9 mouse cellular contexts compared by ENCODE assay signal in genomic region chr10:100016941-100017770, GRCm38 (mm10). TPM values are rescaled to one million over a fixed set of nuclear protein-coding genes. Genes with fewer than 3 reads are reported as not detected.
A peak's percentile ranks its signal among the peaks of the same experiment; 100 is the strongest.
DNase-seq lines count a peak whose midpoint lies in the region; ATAC-seq and TF ChIP-seq lines count a peak whose summit lies in the region.
"Had no signal": no experiment of that assay in that cellular context is flagged by ENCODE, and none has a peak within 500 bp of the region (broad histone marks: within the 10 kb centered on the region; RNA-seq: fewer than 3 reads in every experiment).

No protein-coding gene starts in this region.

- H3K36me3 ChIP-seq in kidney, adult 2 months (ENCODE audit: control insufficient read depth, insufficient read depth, low read length) = no peaks in the 10 kb centered on the region
- no peaks in the 10 kb centered on the region for H3K36me3 ChIP-seq in embryonic facial prominence, embryonic 15.5 days
- no peaks in the 10 kb centered on the region for H3K36me3 ChIP-seq in intestine, embryonic 15.5 days
- H3K36me3 ChIP-seq in midbrain, postnatal 0 days (ENCODE audit: insufficient read depth, low read length) = no peaks in the 10 kb centered on the region

- no peak for ATAC-seq in embryonic facial prominence, embryonic 15.5 days (ENCODE audit: insufficient number of reproducible peaks, low FRiP score, low TSS enrichment, low read depth)
- no peak for ATAC-seq in intestine, embryonic 15.5 days
- no peak for ATAC-seq in midbrain, postnatal 0 days (ENCODE audit: low FRiP score)

- H3K9ac ChIP-seq in embryonic facial prominence, embryonic 15.5 days = no peak overlapping the region
- H3K9ac ChIP-seq in intestine, embryonic 15.5 days = peak overlapping the region; percentile 18; the same call in 1 of the 2 replicates
- H3K9ac ChIP-seq in midbrain, postnatal 0 days (replicated peaks; ENCODE audit: low read length, poor library complexity, severe bottlenecking) = no peak overlapping the region

- peak overlapping the region; percentile 55 for H3K4me3 ChIP-seq in kidney, adult 2 months (ENCODE audit: insufficient read depth, low read depth, low read length)
- H3K4me3 ChIP-seq in embryonic facial prominence, embryonic 15.5 days (replicated peaks) = peak overlapping the region; percentile 76
- peak overlapping the region; percentile 85 for H3K4me3 ChIP-seq in intestine, embryonic 15.5 days (replicated peaks)
- H3K4me3 ChIP-seq in midbrain, postnatal 0 days (ENCODE audit: low read depth, low read length) = peak overlapping the region; percentile 64

- H3K27ac ChIP-seq in kidney, adult 2 months (ENCODE audit: insufficient read depth, low read depth, low read length) = peak overlapping the region; percentile 66
- H3K27ac ChIP-seq in embryonic facial prominence, embryonic 15.5 days (replicated peaks) = no peak overlapping the region
- no peak overlapping the region for H3K27ac ChIP-seq in intestine, embryonic 15.5 days
- no peak overlapping the region for H3K27ac ChIP-seq in midbrain, postnatal 0 days (ENCODE audit: low read depth, low read length)
- H3K27ac ChIP-seq: macrophage had no signal

- H3K4me1 ChIP-seq in kidney, adult 2 months (ENCODE audit: control insufficient read depth, insufficient read depth, low read length) = no peaks in the 10 kb centered on the region; the same call in 1 of the 2 replicates
- H3K4me1 ChIP-seq in embryonic facial prominence, embryonic 15.5 days = peaks cover 26% of the 10 kb centered on the region
- peaks cover 17% of the 10 kb centered on the region for H3K4me1 ChIP-seq in intestine, embryonic 15.5 days (replicated peaks)
- H3K4me1 ChIP-seq in midbrain, postnatal 0 days (ENCODE audit: insufficient read depth, low read length) = no peaks in the 10 kb centered on the region

- peak overlapping the region; percentile 94 for H3K4me2 ChIP-seq in embryonic facial prominence, embryonic 15.5 days (replicated peaks)
- peak overlapping the region; percentile 86 for H3K4me2 ChIP-seq in intestine, embryonic 15.5 days (replicated peaks)
- H3K4me2 ChIP-seq in midbrain, postnatal 0 days (ENCODE audit: low read depth, low read length, poor library complexity, severe bottlenecking) = peak overlapping the region; percentile 98

- no peak for TF ChIP-seq POLR2A in kidney, adult 2 months (IDR thresholded peaks at IDR 0.05; ENCODE audit: low read depth, low read length)

- no peaks in the 10 kb centered on the region; the same call in 1 of the 2 replicates for H3K27me3 ChIP-seq in kidney, adult 2 months (replicated peaks; ENCODE audit: control insufficient read depth, insufficient read depth, low read length)
- peaks cover 17% of the 10 kb centered on the region for H3K27me3 ChIP-seq in embryonic facial prominence, embryonic 15.5 days
- H3K27me3 ChIP-seq in intestine, embryonic 15.5 days (replicated peaks) = no peaks in the 10 kb centered on the region
- H3K27me3 ChIP-seq in midbrain, postnatal 0 days (ENCODE audit: insufficient read depth, low read length) = peaks cover 38% of the 10 kb centered on the region

- 38% methylated on average over 13 of the region's 13 CpGs for WGBS in kidney, adult 2 months
- 15% methylated on average over 13 of the region's 13 CpGs for WGBS in embryonic facial prominence, embryonic 15.5 days
- WGBS in intestine, embryonic 15.5 days = 10% methylated on average over 13 of the region's 13 CpGs
- WGBS in midbrain, postnatal 0 days = 17% methylated on average over 13 of the region's 13 CpGs

- peak; percentile 44 for DNase-seq in kidney, adult 2 months
- no peak for DNase-seq in kidney, postnatal 10 days
- DNase-seq in midbrain, postnatal 0 days (ENCODE audit: low spot score) = no peak
- DNase-seq in thymus, postnatal 36 days = no peak
- no peak for DNase-seq in right cerebral cortex, postnatal 36 days (ENCODE audit: low spot score in 2 of 2)
- DNase-seq in layer of hippocampus, adult 18-20 months (ENCODE audit: low spot score in 2 of 2) = no peak

- H3K9me3 ChIP-seq in embryonic facial prominence, embryonic 15.5 days (replicated peaks) = no peaks in the 10 kb centered on the region
- no peaks in the 10 kb centered on the region for H3K9me3 ChIP-seq in intestine, embryonic 15.5 days
- H3K9me3 ChIP-seq in midbrain, postnatal 0 days (ENCODE audit: low read length) = no peaks in the 10 kb centered on the region

- TF ChIP-seq CTCF in kidney, adult 2 months (conservative IDR thresholded peaks at IDR 0.05; ENCODE audit: insufficient read depth, insufficient read length, low read depth, low read length) = no peak
- TF ChIP-seq CTCF in midbrain, postnatal 0 days (IDR thresholded peaks at IDR 0.05) = no peak

RNA-seq across cellular contexts. Expression of gene Kitl, which starts 1.7 kb away (rescaled TPM):
- polyA plus RNA-seq in kidney, adult 2 months (2012; rRNA removed) = 10.3 and 15.1 TPM in 2 replicates
- polyA plus RNA-seq in embryonic facial prominence, embryonic 15.5 days (2015; fragmentation: Nextera tagmentation; extraction: Ambion mirVana) = 23.2 and 25.4 TPM in 2 replicates
- 28.5 and 32.7 TPM in 2 replicates for polyA plus RNA-seq in intestine, embryonic 15.5 days (2015; fragmentation: Nextera tagmentation; extraction: Ambion mirVana)
- 35.0 and 57.3 TPM in 2 replicates for total RNA-seq in midbrain, postnatal 0 days (2014; rRNA removed)
- polyA plus RNA-seq in midbrain, postnatal 0 days (2015; fragmentation: Nextera tagmentation; extraction: Ambion mirVana) = 31.4 and 50.9 TPM in 2 replicates
- total RNA-seq in layer of hippocampus, adult 18-20 months (2021) = 10 to 100 TPM; 23.6 to 24.8 TPM
